Mouse (Mus musculus): ENCODE data around the gene Olfr1333. TPM values are rescaled to one million over a fixed set of nuclear protein-coding genes. Genes with fewer than 3 reads are reported as not detected.
"Not testable (repeated sequence)": the region's sequence is repeated elsewhere in the genome, so short reads cannot be mapped to it uniquely, and the experiment has no call there.

Gene Olfr1333
- polyA plus RNA-seq (2015; fragmentation: Nextera tagmentation; extraction: Ambion mirVana): not detected in 2 replicates

GRCm38 (mm10) chr4:118836179-118836578 lies at the start of gene Olfr1333:
Olfr1333 (minus strand) TSS chr4:118836279.
- no peak within 1 kb of the TSS for H3K4me3 ChIP-seq
- WGBS: 97% methylated on average over 1 of the region's 1 CpGs
- no peaks in the 10 kb centered on the region for H3K36me3 ChIP-seq (replicated peaks)
- H3K27me3 ChIP-seq (replicated peaks): no peaks in the 10 kb centered on the region
- H3K9ac ChIP-seq: no peak within 1 kb of the TSS
- no peak within 1 kb of the TSS for H3K27ac ChIP-seq
- H3K4me1 ChIP-seq: no peaks in the 10 kb centered on the region
- H3K4me2 ChIP-seq: no peak within 1 kb of the TSS
- no peak for ATAC-seq (replicated peaks)
- no peaks in the 10 kb centered on the region for H3K9me3 ChIP-seq

- ATAC-seq (replicated peaks): no peak
- no peak overlapping the region for H3K4me2 ChIP-seq
- H3K9ac ChIP-seq: no peak overlapping the region
- no peaks in the 10 kb centered on the region for H3K4me1 ChIP-seq
- no peak overlapping the region for H3K4me3 ChIP-seq
- no peak overlapping the region for H3K27ac ChIP-seq
- H3K27me3 ChIP-seq (replicated peaks): no peaks in the 10 kb centered on the region
- H3K36me3 ChIP-seq (replicated peaks): no peaks in the 10 kb centered on the region
- H3K9me3 ChIP-seq: no peaks in the 10 kb centered on the region
These were observed 31.5 kb upstream of the Olfr1333 start for GRCm38 (mm10) chr4:118867566-118867965.

GRCm38 (mm10) chr4:118864349-118864748 lies 28.3 kb upstream of the Olfr1333 start, which contains the start of gene Olfr1331:
Olfr1331 (plus strand) TSS chr4:118864649.
- no peaks in the 10 kb centered on the region for H3K27me3 ChIP-seq (replicated peaks)
- no peak within 1 kb of the TSS for H3K4me3 ChIP-seq
- no peaks in the 10 kb centered on the region for H3K9me3 ChIP-seq
- WGBS: 95% methylated on average over 1 of the region's 1 CpGs
- H3K4me1 ChIP-seq: no peaks in the 10 kb centered on the region
- H3K4me2 ChIP-seq: no peak within 1 kb of the TSS
- no peak within 1 kb of the TSS for H3K27ac ChIP-seq
- no peak for ATAC-seq (replicated peaks)
- no peaks in the 10 kb centered on the region for H3K36me3 ChIP-seq (replicated peaks)
- H3K9ac ChIP-seq: no peak within 1 kb of the TSS

DNA sequence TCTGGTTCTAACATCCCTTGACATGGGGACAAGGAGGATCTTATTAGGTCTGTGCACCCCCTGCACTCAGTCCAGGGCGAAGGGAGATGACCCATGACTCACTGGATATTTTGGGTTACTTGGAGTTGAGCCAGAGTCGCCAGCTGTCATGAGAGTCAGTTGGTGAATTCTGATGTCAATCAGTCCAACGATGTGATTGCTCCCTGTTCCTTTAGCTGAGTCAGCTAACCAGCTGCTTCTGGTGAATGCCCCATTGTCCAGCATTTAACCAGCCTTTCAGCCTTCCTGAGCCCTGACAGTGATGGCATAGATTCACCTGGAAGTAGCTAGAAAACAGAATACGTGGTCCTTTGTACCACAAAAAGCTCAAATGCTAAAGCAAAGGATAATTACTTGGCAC lies 26.6 kb upstream of the Olfr1333 start:
- WGBS: 45% methylated on average over 4 of the region's 4 CpGs
- no peak overlapping the region for H3K27ac ChIP-seq
- H3K4me2 ChIP-seq: no peak overlapping the region
- ATAC-seq (replicated peaks): no peak
- no peaks in the 10 kb centered on the region for H3K36me3 ChIP-seq (replicated peaks)
- no peaks in the 10 kb centered on the region for H3K4me1 ChIP-seq
- no peak overlapping the region for H3K9ac ChIP-seq
- H3K27me3 ChIP-seq (replicated peaks): no peaks in the 10 kb centered on the region
- no peaks in the 10 kb centered on the region for H3K9me3 ChIP-seq
- H3K4me3 ChIP-seq: no peak overlapping the region

GRCm38 (mm10) chr4:118861791-118862190 lies 25.7 kb upstream of the Olfr1333 start:
- H3K9ac ChIP-seq: no peak overlapping the region
- H3K4me2 ChIP-seq: no peak overlapping the region
- 83% methylated on average over 1 of the region's 1 CpGs for WGBS
- H3K4me1 ChIP-seq: no peaks in the 10 kb centered on the region
- H3K27me3 ChIP-seq (replicated peaks): no peaks in the 10 kb centered on the region
- no peaks in the 10 kb centered on the region for H3K9me3 ChIP-seq
- no peak overlapping the region for H3K4me3 ChIP-seq
- no peaks in the 10 kb centered on the region for H3K36me3 ChIP-seq (replicated peaks)
- ATAC-seq (replicated peaks): no peak
- H3K27ac ChIP-seq: no peak overlapping the region

- Histone ChIP-seq H3K4me3 (no peak overlapping the region), H3K27me3 (replicated peaks) (no peaks in the 10 kb centered on the region), H3K9ac (no peak overlapping the region), H3K4me2 (no peak overlapping the region), H3K36me3 (replicated peaks) (no peaks in the 10 kb centered on the region), H3K9me3 (no peaks in the 10 kb centered on the region), H3K4me1 (no peaks in the 10 kb centered on the region), H3K27ac (no peak overlapping the region)
- ATAC-seq (replicated peaks): no peak
- 92% methylated on average over 1 of the region's 1 CpGs for WGBS
These were observed 17.2 kb downstream of the Olfr1333 start for GRCm38 (mm10) chr4:118818921-118819320.

DNA sequence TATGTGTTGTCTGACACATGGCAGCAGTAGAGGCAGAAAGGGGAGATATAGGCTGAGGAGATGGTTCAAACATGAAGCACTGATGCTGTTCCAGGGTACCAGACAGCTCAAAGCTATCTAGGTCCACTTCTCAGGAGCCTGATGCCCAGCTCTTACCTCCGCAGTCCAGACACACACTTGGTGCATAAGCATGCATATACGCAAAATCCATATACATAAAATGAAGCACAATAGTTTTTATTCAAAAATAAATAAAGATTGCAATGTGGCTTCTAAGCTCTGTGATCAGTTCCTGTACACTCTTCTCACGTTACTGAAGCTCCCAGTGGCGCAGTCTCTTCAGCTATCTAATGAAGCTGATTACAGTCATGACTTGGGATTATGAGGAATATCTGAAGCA lies 26.2 kb downstream of the Olfr1333 start, which contains the start of gene Olfr1335:
Olfr1335 (minus strand) TSS at position 101 of the 400 bp plus-strand sequence.
- H3K36me3 ChIP-seq (replicated peaks): no peaks in the 10 kb centered on the region
- H3K27me3 ChIP-seq (replicated peaks): no peaks in the 10 kb centered on the region
- H3K4me3 ChIP-seq: no peak within 1 kb of the TSS
- no peak for ATAC-seq (replicated peaks)
- no peaks in the 10 kb centered on the region for H3K9me3 ChIP-seq
- no peak within 1 kb of the TSS for H3K9ac ChIP-seq
- 92% methylated on average over 4 of the region's 4 CpGs for WGBS
- no peaks in the 10 kb centered on the region for H3K4me1 ChIP-seq
- H3K4me2 ChIP-seq: no peak within 1 kb of the TSS
- H3K27ac ChIP-seq: no peak within 1 kb of the TSS

DNA sequence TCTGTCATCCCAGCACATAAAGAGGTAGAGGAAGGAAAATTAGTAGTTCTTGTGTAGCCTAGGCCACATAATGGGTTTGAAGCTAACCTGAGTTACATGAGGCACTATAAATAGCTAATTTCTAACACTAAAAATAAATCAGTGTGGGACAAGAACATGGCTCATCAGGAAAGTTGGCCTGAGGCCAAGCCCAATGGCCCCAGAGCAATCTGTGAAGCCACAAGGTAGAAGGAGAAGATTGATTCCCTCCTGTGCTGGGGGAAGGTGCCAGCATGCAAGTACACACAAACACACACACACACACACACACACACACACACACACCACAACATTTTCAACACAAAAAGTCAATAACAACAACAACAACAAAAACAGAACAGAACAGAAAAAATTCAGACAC lies 43.3 kb downstream of the Olfr1333 start:
- not testable (repeated sequence) for H3K4me2 ChIP-seq; H3K4me3 ChIP-seq; H3K36me3 ChIP-seq (replicated peaks); ATAC-seq (replicated peaks); H3K9me3 ChIP-seq; H3K4me1 ChIP-seq; H3K27ac ChIP-seq; H3K27me3 ChIP-seq (replicated peaks); H3K9ac ChIP-seq

GRCm38 (mm10) chr4:118782486-118782885 lies 53.6 kb downstream of the Olfr1333 start, which contains the start of gene Olfr1337:
Olfr1337 (minus strand) TSS chr4:118782586.
- no peak within 1 kb of the TSS for H3K4me3 ChIP-seq
- no peak within 1 kb of the TSS for H3K27ac ChIP-seq
- ATAC-seq (replicated peaks): no peak
- H3K4me1 ChIP-seq: no peaks in the 10 kb centered on the region
- H3K4me2 ChIP-seq: no peak within 1 kb of the TSS
- no peak within 1 kb of the TSS for H3K9ac ChIP-seq
- WGBS: 94% methylated on average over 2 of the region's 2 CpGs
- H3K27me3 ChIP-seq (replicated peaks): no peaks in the 10 kb centered on the region
- H3K36me3 ChIP-seq (replicated peaks): no peaks in the 10 kb centered on the region
- H3K9me3 ChIP-seq: no peaks in the 10 kb centered on the region

Other genes starting within 250 kb of the Olfr1333 start
- 2.1 and 2.3 TPM in 2 replicates for gene Cfap57, start 215.5 kb downstream of the Olfr1333 start, polyA plus RNA-seq (2015; fragmentation: Nextera tagmentation; extraction: Ambion mirVana)
- gene Ebna1bp2, start 215.5 kb downstream of the Olfr1333 start, polyA plus RNA-seq (2015; fragmentation: Nextera tagmentation; extraction: Ambion mirVana): 88.3 and 91.6 TPM in 2 replicates
- gene Olfr62, start 177.3 kb downstream of the Olfr1333 start, polyA plus RNA-seq (2015; fragmentation: Nextera tagmentation; extraction: Ambion mirVana): not detected in 2 replicates
- gene Olfr1342, start 143.5 kb downstream of the Olfr1333 start, polyA plus RNA-seq (2015; fragmentation: Nextera tagmentation; extraction: Ambion mirVana): not detected in 2 replicates
- gene Olfr1341, start 132.8 kb downstream of the Olfr1333 start, polyA plus RNA-seq (2015; fragmentation: Nextera tagmentation; extraction: Ambion mirVana): not detected in 2 replicates
- gene Olfr1340, start 116.1 kb downstream of the Olfr1333 start, polyA plus RNA-seq (2015; fragmentation: Nextera tagmentation; extraction: Ambion mirVana): not detected in 2 replicates
- gene Olfr1339, start 104.1 kb downstream of the Olfr1333 start, polyA plus RNA-seq (2015; fragmentation: Nextera tagmentation; extraction: Ambion mirVana): not detected in 2 replicates
- not detected in 2 replicates for gene Olfr1338, start 77.5 kb downstream of the Olfr1333 start, polyA plus RNA-seq (2015; fragmentation: Nextera tagmentation; extraction: Ambion mirVana)
- gene Olfr1337, start 53.7 kb downstream of the Olfr1333 start, polyA plus RNA-seq (2015; fragmentation: Nextera tagmentation; extraction: Ambion mirVana): not detected in 2 replicates
- gene Olfr1335, start 26.3 kb downstream of the Olfr1333 start, polyA plus RNA-seq (2015; fragmentation: Nextera tagmentation; extraction: Ambion mirVana): not detected in 2 replicates
- gene Olfr1331, start 28.4 kb upstream of the Olfr1333 start, polyA plus RNA-seq (2015; fragmentation: Nextera tagmentation; extraction: Ambion mirVana): not detected in 2 replicates
- gene Olfr1330, start 52.3 kb upstream of the Olfr1333 start, polyA plus RNA-seq (2015; fragmentation: Nextera tagmentation; extraction: Ambion mirVana): not detected in 2 replicates
- not detected in 2 replicates for gene Olfr1329, start 81.2 kb upstream of the Olfr1333 start, polyA plus RNA-seq (2015; fragmentation: Nextera tagmentation; extraction: Ambion mirVana)
- gene Olfr1328, start 102.3 kb upstream of the Olfr1333 start, polyA plus RNA-seq (2015; fragmentation: Nextera tagmentation; extraction: Ambion mirVana): not detected in 2 replicates
- not detected in 2 replicates for gene Lao1, start 125.3 kb upstream of the Olfr1333 start, polyA plus RNA-seq (2015; fragmentation: Nextera tagmentation; extraction: Ambion mirVana)